Mouse (Mus musculus): ENCODE measurements around the gene Aldoc. TPM values are rescaled to one million over a fixed set of nuclear protein-coding genes. Genes with fewer than 3 reads are reported as not detected.

Gene Aldoc
- polyA plus RNA-seq, 1 experiment = 8.4 TPM

DNA sequence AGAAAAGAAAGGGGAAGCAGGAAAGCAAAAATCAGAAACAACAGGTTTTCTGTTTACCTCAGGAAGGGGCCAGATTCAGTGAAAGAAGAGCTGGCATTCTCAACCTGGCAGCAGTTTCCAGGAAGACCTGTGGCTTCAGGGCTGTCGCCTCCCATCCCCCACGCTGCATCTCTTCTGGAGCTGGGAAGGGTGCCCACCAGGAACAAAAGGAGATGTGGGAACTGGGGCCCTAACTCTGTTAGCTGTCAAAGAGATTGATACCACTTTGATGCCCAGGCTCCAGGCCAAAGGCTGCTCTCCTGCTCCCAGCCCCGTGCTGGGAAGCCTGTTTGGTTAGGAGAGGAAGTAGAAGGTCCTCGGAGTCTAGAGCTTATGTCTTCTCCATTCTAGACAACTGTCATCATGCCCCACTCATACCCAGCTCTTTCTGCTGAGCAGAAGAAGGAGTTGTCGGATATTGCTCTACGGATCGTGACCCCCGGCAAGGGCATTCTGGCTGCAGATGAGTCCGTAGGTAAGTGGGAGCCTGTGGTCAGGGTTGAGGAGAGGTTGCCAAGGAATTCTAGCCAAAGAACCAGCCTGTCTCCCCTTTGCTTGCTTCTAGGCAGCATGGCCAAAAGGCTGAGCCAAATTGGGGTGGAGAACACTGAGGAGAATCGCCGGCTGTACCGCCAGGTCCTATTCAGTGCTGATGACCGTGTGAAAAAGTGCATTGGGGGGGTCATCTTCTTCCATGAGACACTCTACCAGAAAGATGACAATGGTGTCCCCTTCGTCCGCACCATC, 1.4 kb downstream of the Aldoc start:
- no peak overlapping the region for H3K27ac ChIP-seq (ENCODE audit: control insufficient read depth, insufficient read depth, low read depth, low read length, poor library complexity)
- 82% methylated on average over 15 of the region's 15 CpGs for WGBS
- H3K4me1 ChIP-seq (ENCODE audit: control insufficient read depth, insufficient read depth, low read length) = peaks cover 4% of the 10 kb centered on the region; the same call in 1 of the 2 replicates
- no peak for TF ChIP-seq POLR2A (IDR thresholded peaks at IDR 0.05; ENCODE audit: borderline replicate concordance, control insufficient read depth, low read depth, low read length)
- no peak for TF ChIP-seq CTCF (IDR thresholded peaks at IDR 0.05; ENCODE audit: control insufficient read depth, insufficient read depth, low read length)
- H3K4me3 ChIP-seq (replicated peaks; ENCODE audit: control insufficient read depth, low read depth, low read length) = no peak overlapping the region

- no peak for TF ChIP-seq POLR2A (IDR thresholded peaks at IDR 0.05; ENCODE audit: borderline replicate concordance, control insufficient read depth, low read depth, low read length)
- no peak for TF ChIP-seq CTCF (IDR thresholded peaks at IDR 0.05; ENCODE audit: control insufficient read depth, insufficient read depth, low read length)
- Histone ChIP-seq H3K4me1 (ENCODE audit: control insufficient read depth, insufficient read depth, low read length) (peaks cover 4% of the 10 kb centered on the region; the same call in 1 of the 2 replicates), H3K4me3 (replicated peaks; ENCODE audit: control insufficient read depth, low read depth, low read length) (no peak overlapping the region), H3K27ac (ENCODE audit: control insufficient read depth, insufficient read depth, low read depth, low read length, poor library complexity) (no peak overlapping the region)
- 93% methylated on average over 12 of the region's 12 CpGs for WGBS
Observed at GRCm38 (mm10) chr11:78324965-78325364, 2.2 kb downstream of the Aldoc start.

DNA sequence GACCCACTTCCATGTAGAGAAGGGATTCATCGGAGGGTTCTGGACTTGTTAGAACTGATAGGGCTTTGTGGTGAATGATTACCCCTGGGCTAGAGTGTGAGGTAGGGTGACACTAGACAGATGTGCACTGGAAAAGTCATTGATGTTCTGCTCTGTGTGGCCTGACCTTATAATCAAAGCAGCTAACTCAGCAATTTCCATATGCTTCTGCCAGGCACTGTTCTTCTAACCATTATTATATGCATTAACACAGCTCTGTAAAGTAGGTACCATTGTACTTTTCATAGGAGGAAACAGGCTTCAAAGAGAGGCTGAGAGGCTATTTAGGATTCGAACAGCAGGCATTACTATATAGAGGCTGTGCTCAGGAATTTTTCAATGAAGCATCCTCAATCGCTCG, 4.4 kb downstream of the Aldoc start:
- Histone ChIP-seq H3K4me3 (replicated peaks; ENCODE audit: control insufficient read depth, low read depth, low read length) (no peak overlapping the region), H3K4me1 (ENCODE audit: control insufficient read depth, insufficient read depth, low read length) (peaks cover 4% of the 10 kb centered on the region; the same call in 1 of the 2 replicates), H3K27ac (ENCODE audit: control insufficient read depth, insufficient read depth, low read depth, low read length, poor library complexity) (no peak overlapping the region)
- WGBS = 92% methylated on average over 4 of the region's 4 CpGs
- TF ChIP-seq POLR2A (IDR thresholded peaks at IDR 0.05; ENCODE audit: borderline replicate concordance, control insufficient read depth, low read depth, low read length) = no peak
- TF ChIP-seq CTCF (IDR thresholded peaks at IDR 0.05; ENCODE audit: control insufficient read depth, insufficient read depth, low read length) = no peak

- TF ChIP-seq CTCF (IDR thresholded peaks at IDR 0.05; ENCODE audit: control insufficient read depth, insufficient read depth, low read length) (no peak), POLR2A (IDR thresholded peaks at IDR 0.05; ENCODE audit: borderline replicate concordance, control insufficient read depth, low read depth, low read length) (peak; percentile 68; the same call in 1 of the 2 replicates)
- H3K27ac ChIP-seq (ENCODE audit: control insufficient read depth, insufficient read depth, low read depth, low read length, poor library complexity) = peak within 1 kb of the TSS; percentile 37
- H3K4me1 ChIP-seq (ENCODE audit: control insufficient read depth, insufficient read depth, low read length) = peaks cover 2% of the 10 kb centered on the region; the same call in 1 of the 2 replicates
- peak within 1 kb of the TSS; percentile 95 for H3K4me3 ChIP-seq (replicated peaks; ENCODE audit: control insufficient read depth, low read depth, low read length)
- 8% methylated on average over 37 of the region's 37 CpGs for WGBS
Observed at GRCm38 (mm10) chr11:78327634-78328511, 5.1 kb downstream of the Aldoc start, which contains the start of gene Pigs. Gene Pigs (plus strand): TSS chr11:78328415.

DNA sequence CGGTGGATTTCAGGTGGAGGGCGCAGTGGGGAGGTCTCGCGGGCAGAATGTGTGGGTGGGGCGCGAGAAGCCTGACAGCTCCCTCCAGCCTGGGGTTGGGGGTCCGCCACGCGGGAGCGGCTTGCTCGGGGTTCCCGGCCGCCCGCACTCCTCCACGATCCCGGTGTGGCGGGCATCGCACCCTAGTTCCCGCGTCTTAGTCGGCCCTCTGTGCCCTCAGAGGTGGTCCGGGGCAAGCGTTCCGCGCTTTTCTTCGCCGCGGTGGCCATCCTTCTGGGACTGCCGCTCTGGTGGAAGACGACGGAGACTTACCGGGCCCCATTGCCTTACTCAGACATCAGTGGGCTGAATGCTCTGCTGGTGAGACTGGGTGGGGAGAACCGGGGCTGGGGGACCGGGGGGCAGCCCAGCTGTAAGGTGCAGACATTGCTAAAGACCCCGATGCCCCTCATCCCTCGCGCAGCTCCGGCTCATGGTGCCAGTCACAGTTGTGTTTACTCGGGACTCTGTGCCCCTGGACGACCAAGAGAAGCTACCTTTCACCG, 5.8 kb downstream of the Aldoc start:
- under 1% methylated on average over 41 of the region's 41 CpGs for WGBS
- peak overlapping the region; percentile 95 for H3K4me3 ChIP-seq (replicated peaks; ENCODE audit: control insufficient read depth, low read depth, low read length)
- H3K27ac ChIP-seq (ENCODE audit: control insufficient read depth, insufficient read depth, low read depth, low read length, poor library complexity) = peak overlapping the region; percentile 37
- no peaks in the 10 kb centered on the region; the same call in 1 of the 2 replicates for H3K4me1 ChIP-seq (ENCODE audit: control insufficient read depth, insufficient read depth, low read length)
- TF ChIP-seq CTCF (IDR thresholded peaks at IDR 0.05; ENCODE audit: control insufficient read depth, insufficient read depth, low read length) = no peak
- no peak for TF ChIP-seq POLR2A (IDR thresholded peaks at IDR 0.05; ENCODE audit: borderline replicate concordance, control insufficient read depth, low read depth, low read length)

- Histone ChIP-seq H3K27ac (ENCODE audit: control insufficient read depth, insufficient read depth, low read depth, low read length, poor library complexity) (no peak overlapping the region), H3K4me3 (replicated peaks; ENCODE audit: control insufficient read depth, low read depth, low read length) (no peak overlapping the region), H3K4me1 (ENCODE audit: control insufficient read depth, insufficient read depth, low read length) (no peaks in the 10 kb centered on the region; the same call in 1 of the 2 replicates)
- no peak for TF ChIP-seq POLR2A (IDR thresholded peaks at IDR 0.05; ENCODE audit: borderline replicate concordance, control insufficient read depth, low read depth, low read length)
- TF ChIP-seq CTCF (IDR thresholded peaks at IDR 0.05; ENCODE audit: control insufficient read depth, insufficient read depth, low read length) = no peak
- WGBS = 95% methylated on average over 12 of the region's 12 CpGs
Observed at GRCm38 (mm10) chr11:78332676-78333075, 9.9 kb downstream of the Aldoc start.

DNA sequence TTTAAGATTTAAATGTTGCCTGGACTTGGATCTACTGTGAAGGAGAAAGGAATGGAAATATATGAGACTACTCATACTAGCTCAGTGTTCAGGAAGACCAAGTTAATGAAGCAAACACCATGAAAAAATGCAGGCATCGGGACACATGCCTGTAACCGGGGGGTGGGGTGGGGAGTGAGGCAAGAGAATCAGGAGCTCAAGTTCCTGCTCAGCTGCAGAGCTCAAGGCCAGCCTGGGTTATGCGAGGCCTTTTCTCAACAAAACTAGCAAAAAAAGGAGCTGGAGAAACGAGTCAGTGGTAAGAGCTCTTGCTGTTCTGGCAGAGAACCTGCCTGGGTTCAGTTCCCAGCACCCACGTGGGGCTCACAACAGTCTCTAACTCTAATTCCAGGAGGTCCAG, 11.2 kb downstream of the Aldoc start:
- H3K4me3 ChIP-seq (replicated peaks; ENCODE audit: control insufficient read depth, low read depth, low read length) = no peak overlapping the region

More for the DNA sequence above, 11.2 kb downstream of the Aldoc start:
- 83% methylated on average over 5 of the region's 5 CpGs for WGBS
- Histone ChIP-seq H3K4me1 (ENCODE audit: control insufficient read depth, insufficient read depth, low read length) (no peaks in the 10 kb centered on the region; the same call in 1 of the 2 replicates), H3K27ac (ENCODE audit: control insufficient read depth, insufficient read depth, low read depth, low read length, poor library complexity) (no peak overlapping the region)
- TF ChIP-seq CTCF (IDR thresholded peaks at IDR 0.05; ENCODE audit: control insufficient read depth, insufficient read depth, low read length) = no peak
- TF ChIP-seq POLR2A (IDR thresholded peaks at IDR 0.05; ENCODE audit: borderline replicate concordance, control insufficient read depth, low read depth, low read length) = no peak
